Mouse (Mus musculus) forebrain, embryonic 10.5 days (tissue): ENCODE results near the gene Olfr273. TPM values are rescaled to one million over a fixed set of nuclear protein-coding genes. Genes with fewer than 3 reads are reported as not detected.
"Not testable (repeated sequence)": the region's sequence is repeated elsewhere in the genome, so short reads cannot be mapped to it uniquely, and the experiment has no call there.

Experiments
- DNase-seq: peaks from one replicate; pipeline ENCODE4 v3.0.0-alpha.2; 2017; ENCODE audit warnings: low spot score; ENCODE audit errors: extremely low spot score
- H3K27ac ChIP-seq: fragments of 300-500 bp; sonication (generic); 2 replicates; pipeline ENCODE4 v1.5.1; 2016; ENCODE audit warnings: mild to moderate bottlenecking
- H3K27me3 ChIP-seq: fragments of 300-500 bp; sonication (generic); 2 replicates; pipeline ENCODE4 v1.6.1; 2016; ENCODE audit warnings: mild to moderate bottlenecking; ENCODE audit not compliant: poor library complexity, severe bottlenecking
- H3K36me3 ChIP-seq: fragments of 300-500 bp; sonication (generic); replicated peaks from 2 replicates; pipeline ENCODE4 v1.6.1; 2016; ENCODE audit warnings: mild to moderate bottlenecking, moderate library complexity
- H3K4me1 ChIP-seq: fragments of 300-500 bp; sonication (generic); 2 replicates; pipeline ENCODE4 v1.6.1; 2016
- H3K4me3 ChIP-seq: fragments of 300-500 bp; sonication (generic); 2 replicates; pipeline ENCODE4 v1.5.1; 2016; ENCODE audit warnings: mild to moderate bottlenecking, moderate library complexity
- H3K9me3 ChIP-seq: fragments of 300-500 bp; sonication (generic); 2 replicates; pipeline ENCODE4 v1.6.1; 2016; ENCODE audit warnings: mild to moderate bottlenecking, moderate library complexity
- WGBS: fragments of 180-500 bp; shearing (Covaris S2); methylation state at CpG from one replicate; pipeline ENCODE4 v1.1.7; 2016; 5-methylcytosine and 5-hydroxymethylcytosine counted together
- polyA plus RNA-seq: library from polyadenylated mRNA; unstranded; fragments of >200 nt; fragmentation: Nextera tagmentation; extraction: Ambion mirVana; gene quantifications from 2 replicates; pipeline ENCODE4 v1.2.1, GENCODE M21; 2016

Olfr273 gene
- not detected in 2 replicates for polyA plus RNA-seq

- Histone ChIP-seq H3K27ac (no peak within 1 kb of the TSS), H3K4me1 (no peaks in the 10 kb centered on the region), H3K9me3 (no peaks in the 10 kb centered on the region), H3K36me3 (no peaks in the 10 kb centered on the region), H3K27me3 (no peaks in the 10 kb centered on the region), H3K4me3 (no peak within 1 kb of the TSS)
- WGBS, result 83% methylated on average over 1 of the region's 1 CpGs
- no peak for DNase-seq
Observed at GRCm38 (mm10) chr4:52859136-52859535, at the start of gene Olfr273. TSS of gene Olfr273 (minus strand) at chr4:52859236.

- H3K4me1 ChIP-seq, result no peaks in the 10 kb centered on the region
- WGBS, result 93% methylated on average over 9 of the region's 9 CpGs
- H3K27me3 ChIP-seq, result no peaks in the 10 kb centered on the region
- no peak for DNase-seq
- H3K4me3 ChIP-seq, result no peak overlapping the region
- H3K36me3 ChIP-seq, result no peaks in the 10 kb centered on the region
- H3K27ac ChIP-seq, result no peak overlapping the region
- H3K9me3 ChIP-seq, result no peaks in the 10 kb centered on the region
Observed at GRCm38 (mm10) chr4:52864156-52864555, 5.1 kb upstream of the Olfr273 start.

- Histone ChIP-seq H3K27ac (no peak overlapping the region), H3K9me3 (no peaks in the 10 kb centered on the region), H3K36me3 (no peaks in the 10 kb centered on the region), H3K4me1 (no peaks in the 10 kb centered on the region), H3K4me3 (no peak overlapping the region), H3K27me3 (no peaks in the 10 kb centered on the region)
- no peak for DNase-seq
- WGBS, result 94% methylated on average over 5 of the region's 5 CpGs
Observed at GRCm38 (mm10) chr4:52849672-52850071, 9.4 kb downstream of the Olfr273 start.

GRCm38 (mm10) chr4:52849039-52849635 is 9.9 kb downstream of the Olfr273 start:
- H3K9me3 ChIP-seq, result no peaks in the 10 kb centered on the region
- no peak overlapping the region for H3K27ac ChIP-seq
- no peaks in the 10 kb centered on the region for H3K36me3 ChIP-seq
- no peaks in the 10 kb centered on the region for H3K27me3 ChIP-seq
- no peak overlapping the region for H3K4me3 ChIP-seq
- no peak for DNase-seq
- H3K4me1 ChIP-seq, result no peaks in the 10 kb centered on the region
- WGBS, result 87% methylated on average over 4 of the region's 4 CpGs

DNA sequence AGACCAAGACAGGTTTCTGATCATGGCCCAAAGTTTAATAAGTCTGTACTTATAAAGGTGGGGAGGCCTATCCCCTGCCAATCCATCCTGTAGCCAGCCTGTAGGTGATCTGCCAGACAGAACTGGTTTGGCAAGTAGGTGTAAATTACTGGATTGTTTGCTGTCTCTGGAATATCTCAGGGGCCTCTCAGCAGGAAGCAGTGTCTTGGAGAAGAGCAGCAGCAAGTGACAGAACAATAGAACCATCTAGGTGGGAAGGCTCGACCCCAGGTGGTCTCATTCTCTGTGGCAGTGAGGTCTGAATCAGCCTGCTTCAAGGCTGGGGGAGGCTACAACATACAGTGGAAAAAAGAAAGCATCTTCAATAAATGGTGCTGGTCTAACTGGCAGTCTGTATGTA is 13.6 kb downstream of the Olfr273 start:
- WGBS, result 32% methylated on average over 1 of the region's 1 CpGs
- not testable (repeated sequence) for DNase-seq

DNA sequence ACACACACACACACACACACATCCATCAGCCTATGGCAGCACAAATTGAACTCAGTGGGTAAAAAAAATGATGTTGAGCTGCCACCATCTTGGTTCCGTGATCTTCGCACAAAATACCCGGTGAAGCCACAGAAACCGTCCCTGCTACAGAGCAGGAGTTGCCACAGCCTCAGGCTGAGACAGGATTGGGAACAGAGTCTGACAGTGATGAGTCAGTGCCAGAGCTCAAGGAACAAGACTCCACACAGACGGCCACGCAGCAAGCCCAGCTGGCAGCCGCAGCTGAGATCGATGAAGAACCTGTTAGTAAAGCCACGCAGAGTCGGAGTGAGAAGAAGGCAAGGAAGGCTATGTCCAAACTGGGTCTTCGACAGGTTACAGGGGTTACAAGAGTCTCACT is 37.7 kb downstream of the Olfr273 start:
- Histone ChIP-seq H3K4me1 (no peaks in the 10 kb centered on the region), H3K27ac (no peak overlapping the region), H3K9me3 (no peaks in the 10 kb centered on the region), H3K36me3 (no peaks in the 10 kb centered on the region), H3K27me3 (no peaks in the 10 kb centered on the region), H3K4me3 (no peak overlapping the region)
- DNase-seq, result no peak
- 95% methylated on average over 11 of the region's 11 CpGs for WGBS

More for the DNA sequence above, 13.6 kb downstream of the Olfr273 start:
- not testable (repeated sequence) for H3K36me3 ChIP-seq, H3K9me3 ChIP-seq, H3K27me3 ChIP-seq, H3K4me1 ChIP-seq, H3K27ac ChIP-seq, H3K4me3 ChIP-seq

DNA sequence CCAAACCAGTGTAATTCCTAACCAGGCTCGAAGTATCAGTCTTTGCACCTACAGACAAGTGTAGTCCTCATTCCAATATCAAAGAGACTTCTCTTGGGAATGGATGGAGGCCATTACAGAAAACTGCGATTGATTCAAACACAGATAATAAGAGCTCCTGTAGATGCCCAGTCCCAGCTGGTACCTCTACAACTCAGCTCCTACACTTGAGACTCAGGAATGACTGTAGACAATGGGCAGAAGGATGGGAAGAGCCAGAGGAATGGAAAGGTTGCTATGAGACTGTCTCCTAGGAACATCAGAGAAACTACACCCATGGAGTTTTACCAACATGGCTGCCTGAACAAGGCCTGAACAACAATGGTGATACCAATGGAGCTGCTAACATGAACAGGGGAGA is 44.7 kb downstream of the Olfr273 start, which contains the start of gene Olfr275:
TSS of gene Olfr275 (plus strand) at position 301 of the 400 bp plus-strand sequence.
- H3K27ac ChIP-seq, result no peak within 1 kb of the TSS
- no peaks in the 10 kb centered on the region for H3K27me3 ChIP-seq
- no peak within 1 kb of the TSS for H3K4me3 ChIP-seq
- WGBS, result 92% methylated on average over 2 of the region's 2 CpGs
- H3K36me3 ChIP-seq, result no peaks in the 10 kb centered on the region
- no peaks in the 10 kb centered on the region for H3K9me3 ChIP-seq
- no peak for DNase-seq
- H3K4me1 ChIP-seq, result no peaks in the 10 kb centered on the region

- no peaks in the 10 kb centered on the region for H3K27me3 ChIP-seq
- H3K36me3 ChIP-seq, result no peaks in the 10 kb centered on the region
- H3K4me1 ChIP-seq, result no peaks in the 10 kb centered on the region
- no peaks in the 10 kb centered on the region for H3K9me3 ChIP-seq
- no peak overlapping the region for H3K4me3 ChIP-seq
- H3K27ac ChIP-seq, result no peak overlapping the region
- no peak for DNase-seq
- 50% methylated on average over 2 of the region's 2 CpGs for WGBS
Observed at GRCm38 (mm10) chr4:52811871-52812270, 47.2 kb downstream of the Olfr273 start.

Other genes starting within 250 kb of the Olfr273 start
- gene Olfr275, start 44.6 kb downstream of the Olfr273 start, polyA plus RNA-seq, result not detected in 2 replicates
- not detected in 2 replicates for gene Olfr272, start 59.9 kb upstream of the Olfr273 start, polyA plus RNA-seq
- not detected in 2 replicates for gene Olfr270, start 105.3 kb upstream of the Olfr273 start, polyA plus RNA-seq
- not detected in 2 replicates for gene Nipsnap3a, start 130.0 kb upstream of the Olfr273 start, polyA plus RNA-seq
- gene Nipsnap3b, start 152.6 kb upstream of the Olfr273 start, polyA plus RNA-seq, result 69.9 and 74.9 TPM in 2 replicates